Mouse (Mus musculus): Measurements from ENCODE around the gene Kpna2. TPM values are rescaled to one million over a fixed set of nuclear protein-coding genes. Genes with fewer than 3 reads are reported as not detected.
A peak's percentile ranks its signal among the peaks of the same experiment; 100 is the strongest.
"Not testable (repeated sequence)": the region's sequence is repeated elsewhere in the genome, so short reads cannot be mapped to it uniquely, and the experiment has no call there.

Kpna2 gene
- total RNA-seq (2021) = 10 to 100 TPM; 33.6 to 34.8 TPM
- polyA plus RNA-seq (2012; rRNA removed) = 6.5 and 7.0 TPM in 2 replicates
- long read RNA-seq, transcript Kpna2-201 (11 exons, 2,054 nt) = major isoform, 22 of 24 reads
- long read RNA-seq, partial matches to known transcripts = 1 of 24 reads
- long read RNA-seq, other reads (novel, unspliced or antisense) = 1 of 24 reads

DNA sequence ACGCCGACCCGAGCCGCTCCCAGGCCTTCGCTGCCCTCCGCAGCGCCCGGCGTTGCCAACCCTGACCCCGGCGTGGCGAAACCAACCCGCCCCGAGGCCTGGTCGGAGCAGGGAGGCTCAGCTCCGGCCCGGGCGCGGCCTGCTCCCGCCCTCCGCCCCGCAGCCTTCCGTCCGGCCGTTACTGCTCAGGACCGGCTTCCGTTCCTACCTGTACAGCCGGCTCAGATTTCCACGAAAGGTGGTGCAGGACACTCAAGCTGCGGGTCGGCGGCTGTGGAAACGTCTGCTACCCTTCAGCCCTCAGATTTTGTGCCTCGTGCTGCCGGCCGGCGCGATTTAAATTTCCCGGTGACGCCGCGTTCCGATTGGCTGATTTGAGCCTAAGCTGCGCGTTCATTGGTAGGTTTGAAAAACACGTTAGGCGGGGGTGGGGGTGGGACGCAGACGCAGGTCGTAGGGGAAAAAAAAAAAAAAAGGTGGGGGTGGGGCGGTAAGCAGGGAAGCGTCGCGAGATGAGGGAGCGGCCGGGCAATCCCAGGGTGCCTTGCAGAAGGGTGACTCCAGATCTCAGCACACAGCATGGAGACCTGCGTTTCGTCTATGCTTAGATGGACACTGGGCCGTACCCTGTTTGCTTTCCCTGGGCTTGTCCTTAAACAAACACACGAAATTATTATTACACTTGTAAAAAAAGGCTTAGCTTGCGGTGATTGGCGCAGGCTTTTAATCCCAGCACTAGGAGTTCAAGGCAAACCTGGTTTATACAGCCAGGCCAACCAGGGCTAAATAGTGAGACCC is at the start of gene Kpna2:
Kpna2 (minus strand) TSS at position 391 of the 798 bp plus-strand sequence.
- DNase-seq = peak; percentile 93

DNA sequence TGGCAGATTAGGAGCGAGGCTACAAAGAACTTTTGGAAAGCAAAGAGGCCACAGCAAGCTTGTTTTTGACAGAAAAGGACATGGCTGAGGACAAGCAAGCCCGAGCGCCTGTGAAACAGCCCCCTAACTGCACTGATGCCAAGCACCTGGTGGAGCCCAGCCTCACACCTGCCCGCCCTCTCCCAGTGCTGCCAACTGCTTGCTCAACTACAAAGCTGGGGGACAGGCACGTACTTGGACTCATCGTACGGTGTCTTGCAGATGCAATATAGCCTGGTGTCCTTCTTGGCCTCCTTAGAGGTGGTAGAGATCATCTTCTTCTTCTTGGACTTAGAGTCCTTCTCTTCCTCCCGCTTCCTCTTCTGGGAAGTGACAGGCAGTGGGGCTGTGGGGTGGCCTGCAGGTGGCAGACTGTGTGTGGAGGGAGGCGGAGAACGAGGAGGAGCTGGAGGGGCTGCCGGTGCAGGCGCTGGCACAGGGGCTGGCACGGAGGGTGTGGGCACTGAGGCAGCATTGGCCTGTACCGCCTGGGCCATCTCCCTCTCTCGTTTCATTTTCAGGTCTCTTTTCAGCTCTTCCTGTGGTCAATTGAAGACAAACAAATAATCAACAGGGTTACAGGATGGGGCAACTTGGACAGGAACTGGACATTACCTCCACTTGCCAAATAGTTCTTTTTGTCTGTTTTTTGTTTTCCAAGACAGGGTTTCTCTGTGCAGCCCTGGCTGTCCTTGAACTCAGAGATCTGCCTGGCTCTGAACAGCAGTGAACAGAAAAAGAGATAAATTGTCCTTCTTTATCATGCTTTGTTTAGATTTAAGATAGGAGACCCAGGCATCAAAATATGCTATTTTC is 47.7 kb upstream of the Kpna2 start:
- no peak for DNase-seq

DNA sequence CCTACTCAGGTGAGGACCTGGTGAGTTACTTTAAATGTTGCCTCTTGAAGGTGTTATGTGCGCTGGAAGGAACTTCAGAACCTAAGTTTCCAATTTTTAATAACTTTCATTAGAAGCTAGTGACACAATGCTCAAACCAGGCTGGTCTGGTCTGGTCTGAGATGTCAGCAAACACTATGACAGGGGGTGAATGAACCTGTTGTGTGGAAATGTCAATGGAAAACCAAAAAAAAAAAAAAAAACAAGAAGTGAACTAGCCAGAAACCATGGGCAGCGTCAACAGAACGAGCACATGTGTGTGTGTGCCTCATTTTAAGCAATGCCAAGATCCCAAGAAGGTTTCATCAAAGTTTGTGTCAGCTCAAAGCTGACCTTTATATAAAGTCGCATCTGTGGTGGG is 46.2 kb upstream of the Kpna2 start:
- DNase-seq = no peak

DNA sequence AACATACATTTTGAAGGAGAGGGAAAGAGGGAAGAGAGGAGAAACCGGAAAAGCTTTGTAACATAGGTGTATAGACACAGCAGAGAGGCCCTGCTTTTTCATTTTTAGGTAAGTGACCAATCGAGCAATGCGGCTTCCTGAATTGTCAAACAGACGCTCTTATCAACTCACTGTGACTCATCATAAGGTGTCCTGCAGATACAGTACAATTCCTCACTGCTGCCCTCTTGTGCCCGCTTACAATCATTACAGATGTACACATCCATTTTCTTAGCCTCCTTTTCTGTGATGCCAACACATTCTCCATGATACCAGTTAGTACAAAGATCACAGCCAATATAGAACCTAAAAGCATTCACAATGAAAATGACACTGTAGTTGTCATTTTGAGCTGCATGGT is 45.0 kb upstream of the Kpna2 start:
- DNase-seq = peak; percentile 80

DNA sequence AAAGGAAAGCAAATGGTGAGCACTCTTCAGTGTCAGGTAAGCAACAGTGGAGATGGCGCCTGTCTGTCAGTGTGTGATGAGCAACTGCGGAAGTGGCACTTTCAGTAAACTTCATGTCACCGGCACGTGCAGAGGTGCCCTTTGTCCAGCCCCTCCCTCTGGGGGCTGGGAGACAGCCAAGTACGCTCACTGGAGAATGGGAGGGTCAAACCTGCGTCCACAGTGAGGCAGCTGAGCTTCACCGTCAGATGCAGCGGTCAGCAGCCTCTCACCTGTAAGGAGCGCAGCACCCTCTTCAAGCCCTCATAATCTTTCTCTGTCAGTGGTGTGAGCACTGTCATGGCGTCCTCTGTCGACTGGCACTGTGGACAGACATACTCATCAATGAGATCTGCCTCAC is 44.0 kb upstream of the Kpna2 start:
- DNase-seq = no peak

DNA sequence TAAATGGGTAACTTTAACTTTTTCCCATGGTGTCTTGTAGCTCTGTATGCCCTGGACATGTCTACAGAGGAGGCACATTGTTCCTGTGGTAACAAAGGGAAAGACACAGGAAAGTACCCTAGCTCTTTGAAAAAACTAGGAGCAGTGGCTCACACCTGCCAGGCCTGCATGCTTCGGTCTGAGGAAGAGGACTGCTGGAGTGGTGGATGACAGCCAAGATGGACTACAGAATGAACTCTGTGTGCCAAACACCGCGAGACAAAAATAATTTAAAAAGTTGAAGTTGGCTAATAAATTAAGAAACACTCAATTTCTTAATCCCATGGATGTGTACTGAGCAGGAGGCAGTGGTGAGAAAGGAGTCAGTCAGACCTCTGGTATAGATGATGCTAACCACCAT is 42.1 kb upstream of the Kpna2 start:
- no peak for DNase-seq

DNA sequence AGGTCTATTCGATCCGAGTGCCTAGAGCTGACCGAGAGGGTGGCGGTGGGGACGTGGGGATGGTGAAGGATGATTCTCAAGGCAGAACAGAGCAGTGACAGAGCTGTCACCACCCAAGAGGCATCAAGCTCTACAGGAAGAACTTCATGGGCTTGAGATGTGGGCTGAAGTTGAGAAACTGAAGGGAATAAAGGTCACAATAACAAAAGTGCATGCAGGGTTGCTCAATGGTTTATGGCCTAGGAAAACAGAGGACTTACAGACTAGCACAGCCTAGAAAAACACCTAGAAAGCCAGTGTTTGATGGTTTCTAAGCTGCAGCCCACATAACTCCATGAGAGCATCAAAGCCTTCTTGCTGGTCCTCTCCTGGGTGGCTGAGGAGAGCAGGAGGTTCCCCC is 40.1 kb upstream of the Kpna2 start:
- no peak for DNase-seq

DNA sequence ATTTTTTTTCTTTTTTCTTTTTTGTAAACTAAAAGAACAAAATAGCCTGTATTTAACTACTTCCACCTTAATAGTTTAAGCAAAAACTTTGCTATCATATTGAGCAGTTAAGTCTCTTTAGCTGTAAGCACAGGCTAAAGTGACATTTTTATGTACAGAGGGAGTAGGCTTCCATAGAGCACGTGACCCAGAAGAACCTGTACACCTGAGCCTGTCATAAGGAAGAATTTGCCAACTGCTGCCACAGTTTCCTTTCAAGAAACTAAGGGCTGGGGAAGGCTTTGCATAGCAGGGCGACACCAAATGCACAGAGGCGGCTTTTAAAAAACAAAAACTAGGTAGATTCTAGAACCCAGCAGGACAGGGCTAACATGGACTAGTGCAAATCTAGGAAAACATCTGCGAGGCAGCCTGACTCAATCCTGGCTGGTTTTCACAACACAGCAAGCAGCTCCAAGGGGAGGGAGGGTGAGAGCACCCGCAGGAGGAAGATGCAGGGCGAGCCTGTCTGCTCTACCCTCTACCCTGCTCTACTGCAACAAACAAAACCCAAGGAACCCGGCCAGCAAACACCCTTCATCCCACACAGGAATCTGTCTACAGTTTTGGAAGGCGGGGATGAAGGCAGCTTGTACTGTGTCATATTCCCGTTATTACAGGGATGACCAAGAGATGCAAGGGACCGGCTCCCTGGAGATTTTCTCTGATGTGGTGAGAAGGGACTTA is 34.9 kb upstream of the Kpna2 start:
- no peak for DNase-seq

DNA sequence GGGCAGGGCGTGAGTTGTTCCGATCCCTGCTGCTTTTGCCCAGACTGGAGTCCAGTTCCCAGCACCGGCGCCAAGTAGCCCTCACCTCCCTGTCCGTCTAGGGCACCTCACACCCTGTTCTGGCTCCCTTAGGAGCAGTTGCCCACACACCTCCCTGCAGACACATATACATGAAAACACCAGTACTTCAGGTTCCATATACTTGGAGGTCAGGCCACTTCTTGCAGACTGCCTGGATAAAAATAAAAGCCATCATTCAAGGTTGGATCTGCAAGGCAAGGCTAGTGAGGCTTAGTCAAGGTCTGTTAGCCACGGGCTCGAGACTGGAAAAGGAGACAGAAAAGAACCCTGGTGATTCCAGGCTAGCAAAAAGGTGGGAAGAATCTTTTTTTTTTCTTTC is 32.3 kb upstream of the Kpna2 start:
- no peak for DNase-seq

DNA sequence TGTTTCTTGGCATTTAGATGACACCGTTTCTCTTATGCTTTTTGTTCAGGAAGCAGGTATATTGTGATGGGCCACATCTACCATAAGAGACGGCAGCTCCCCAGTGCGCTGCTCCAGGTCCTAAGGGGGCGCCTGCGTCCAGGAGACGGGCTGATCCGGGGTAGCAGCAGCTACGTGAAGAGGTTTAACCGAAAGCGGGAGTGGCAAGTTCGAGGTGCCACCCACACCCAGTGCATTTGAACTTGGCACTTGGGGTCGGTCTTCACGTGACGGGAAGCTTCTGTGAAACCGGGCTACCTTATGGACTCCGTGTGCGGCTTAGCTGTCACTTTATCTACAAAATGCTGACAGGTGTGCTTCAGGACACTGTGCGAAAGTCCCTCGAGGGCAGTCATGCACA is 30.2 kb upstream of the Kpna2 start:
- DNase-seq = no peak

DNA sequence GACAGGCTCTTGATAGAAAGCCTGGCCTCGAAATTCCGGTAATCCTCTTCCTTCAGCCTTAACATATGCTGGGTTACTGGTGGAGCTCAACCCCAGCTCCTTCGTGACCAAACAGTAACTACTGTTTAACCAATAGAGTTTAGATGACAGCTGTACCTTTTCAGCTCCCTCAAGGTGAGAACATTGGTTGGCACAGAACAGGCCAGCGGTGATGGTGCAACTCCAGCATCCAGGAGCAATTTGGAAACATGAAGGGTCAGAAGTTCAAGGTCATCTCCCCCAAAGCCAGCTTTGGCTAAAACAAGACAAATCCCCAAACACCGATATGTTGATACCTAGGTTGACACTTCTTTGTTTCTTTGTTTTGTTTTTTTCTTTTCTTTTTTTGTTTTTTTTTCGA is 29.4 kb upstream of the Kpna2 start:
- DNase-seq = no peak

DNA sequence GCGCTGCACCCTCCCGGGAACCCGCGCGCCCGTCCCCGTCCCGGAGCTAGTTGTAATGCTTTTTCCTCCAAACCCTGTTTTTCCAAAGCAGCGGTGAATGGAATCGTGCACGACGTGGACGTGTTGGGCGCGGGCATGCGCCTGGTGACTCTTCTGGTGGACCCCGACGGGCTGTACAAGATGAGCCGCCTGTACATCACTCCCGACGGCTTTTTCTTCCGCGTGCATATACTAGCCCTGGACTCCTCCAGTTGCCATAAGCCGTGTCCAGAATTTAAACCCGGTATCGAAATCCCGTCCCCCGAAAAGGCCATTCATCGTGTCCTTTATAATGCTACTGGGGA is 28.9 kb upstream of the Kpna2 start:
- no peak for DNase-seq

DNA sequence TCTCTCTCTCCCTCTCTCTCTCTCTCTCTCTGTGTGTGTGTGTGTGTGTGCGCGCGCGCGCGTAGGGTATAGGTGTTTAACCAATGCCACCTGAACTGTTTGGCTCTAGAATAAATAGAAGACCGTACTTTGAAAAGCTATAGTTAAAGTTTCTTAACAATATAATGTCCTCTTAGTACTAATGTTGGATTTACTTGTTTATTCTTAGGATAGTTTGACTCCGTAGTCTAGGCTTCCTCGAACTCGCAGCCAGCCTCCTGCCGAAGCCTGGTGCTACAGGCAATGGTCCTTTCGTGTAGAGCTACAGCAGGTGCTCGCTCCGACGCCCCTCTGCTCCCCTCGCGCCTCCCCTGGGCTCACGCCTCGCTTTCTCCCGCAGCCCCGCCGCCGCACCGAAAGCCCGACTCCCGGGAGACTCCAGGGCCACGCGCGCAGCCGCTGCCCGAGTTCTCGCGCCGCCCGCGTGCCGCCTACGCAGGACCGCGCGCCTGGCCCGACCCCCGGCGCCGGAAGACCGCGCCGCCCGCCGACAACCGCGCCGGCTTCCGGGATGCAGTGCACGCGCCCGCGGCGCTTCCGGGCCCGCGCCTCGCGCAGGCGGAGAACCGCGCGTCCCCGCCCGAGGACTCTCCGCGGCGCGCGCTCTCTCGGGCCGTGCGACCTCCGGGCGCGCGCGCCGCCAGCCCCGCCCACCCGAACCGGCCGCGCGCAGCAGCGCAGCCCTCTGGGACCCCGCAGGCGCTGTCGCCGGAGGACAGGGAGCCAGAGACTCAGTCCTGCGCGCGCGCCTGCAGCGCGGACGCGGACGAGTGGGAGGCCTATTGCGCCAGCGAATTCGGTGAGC is 28.3 kb upstream of the Kpna2 start:
- peak; percentile 93 for DNase-seq

DNA sequence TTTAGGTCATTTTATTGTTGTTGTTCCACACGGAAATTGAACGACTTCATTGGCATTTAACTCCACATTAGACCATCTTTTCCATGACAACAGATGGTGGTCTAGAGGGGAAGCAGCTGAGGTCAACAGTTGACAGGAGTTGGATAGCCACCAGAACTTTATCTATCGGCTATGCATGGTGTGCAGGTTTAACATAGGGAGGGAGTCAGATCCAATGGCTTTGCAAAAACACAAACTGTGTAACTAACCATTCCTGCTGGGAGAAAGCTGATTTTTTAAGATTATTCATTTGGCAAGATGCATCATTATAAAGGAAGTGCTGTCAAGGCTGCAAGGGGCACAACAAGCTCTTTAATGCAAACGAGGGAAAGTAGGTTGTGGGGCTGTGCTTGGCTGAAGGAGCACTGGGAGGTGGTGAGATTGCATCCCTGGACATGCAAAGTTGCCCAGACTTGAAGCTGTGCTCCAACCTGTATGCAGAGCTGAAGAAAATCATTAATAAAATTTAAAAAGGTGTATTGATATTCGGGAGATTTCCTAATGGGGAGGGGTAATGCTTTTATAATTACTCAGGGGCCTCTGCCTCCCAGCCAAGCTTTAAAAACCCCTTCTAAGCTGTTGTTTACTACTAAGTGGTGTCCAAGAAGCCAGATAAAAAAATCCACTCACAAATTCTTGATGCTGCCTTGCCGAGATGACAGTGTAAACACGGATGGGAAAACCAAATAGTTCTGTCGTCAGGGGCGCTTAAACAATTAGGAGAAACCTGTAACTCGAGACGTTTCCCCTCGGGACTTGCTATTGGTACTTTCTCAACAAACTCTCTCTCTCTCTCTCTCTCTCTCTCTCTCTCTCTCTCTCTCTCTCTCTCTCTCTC is 27.5 kb upstream of the Kpna2 start:
- no peak for DNase-seq

DNA sequence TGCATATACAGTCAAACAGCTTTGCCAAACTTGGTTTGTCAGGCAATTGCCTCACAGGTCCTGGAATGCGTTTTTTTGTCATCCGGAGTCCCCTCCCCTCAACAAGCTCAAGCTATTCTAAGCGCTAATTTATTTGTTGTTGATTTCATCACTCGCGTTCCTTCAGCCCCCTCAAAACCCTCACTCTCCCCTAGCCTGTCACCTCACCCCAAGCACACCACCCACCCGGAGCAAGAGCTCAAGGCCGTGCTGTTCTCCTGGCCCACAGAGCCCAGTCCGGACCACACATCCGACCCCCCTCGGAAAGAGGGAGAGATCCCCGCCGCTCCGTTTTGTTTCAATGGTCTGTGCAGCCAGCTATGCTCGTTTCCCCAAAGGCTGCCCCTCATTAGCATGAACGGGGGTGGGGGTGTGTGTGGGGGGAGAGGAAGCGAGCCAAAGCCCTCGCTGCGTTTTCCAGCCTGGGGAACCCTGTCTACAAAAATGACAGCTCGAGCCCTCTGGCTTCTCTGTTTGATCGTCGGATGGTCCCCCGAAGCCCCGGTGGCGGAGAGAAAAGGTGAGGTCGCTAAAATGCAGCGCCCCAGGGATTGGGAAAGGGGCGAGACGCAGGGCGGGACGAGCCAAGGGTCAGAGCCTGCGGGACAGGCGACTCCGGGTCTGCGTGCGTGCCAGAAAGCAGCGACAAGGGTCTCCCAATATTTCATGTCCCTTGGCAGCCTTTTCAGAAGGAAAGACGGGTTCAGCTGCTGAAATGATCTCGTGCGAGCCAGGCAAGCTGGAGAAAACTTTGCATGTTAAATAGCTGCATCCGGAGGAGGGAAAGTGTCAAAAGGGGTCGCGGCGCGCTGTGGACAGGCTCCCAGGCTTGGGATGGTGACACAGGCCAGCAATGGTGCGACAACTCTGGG is 26.3 kb upstream of the Kpna2 start, which contains the start of gene 1810010H24Rik:
1810010H24Rik (plus strand) TSS at position 271 of the 911 bp plus-strand sequence.
- peak; percentile 43 for DNase-seq

DNA sequence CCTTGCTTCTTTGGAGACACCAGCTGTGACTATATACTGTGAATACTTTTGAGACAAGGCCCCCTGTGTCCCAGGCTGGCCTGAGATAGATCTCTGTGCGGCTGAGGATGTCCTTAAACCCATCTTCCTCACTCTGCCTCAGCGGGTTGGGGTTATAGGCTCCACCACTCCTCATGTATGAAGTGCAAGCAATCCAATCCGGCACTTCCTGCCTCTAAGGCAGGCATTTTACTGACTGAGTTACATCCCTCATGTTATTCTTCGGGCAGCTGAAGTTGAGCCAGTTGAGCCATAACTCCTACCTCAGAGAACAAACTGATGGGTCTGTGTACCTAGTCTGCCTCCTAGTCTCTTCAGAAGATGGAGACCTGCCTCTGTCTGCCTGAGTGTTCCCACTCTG is 25.1 kb upstream of the Kpna2 start:
- no peak for DNase-seq

DNA sequence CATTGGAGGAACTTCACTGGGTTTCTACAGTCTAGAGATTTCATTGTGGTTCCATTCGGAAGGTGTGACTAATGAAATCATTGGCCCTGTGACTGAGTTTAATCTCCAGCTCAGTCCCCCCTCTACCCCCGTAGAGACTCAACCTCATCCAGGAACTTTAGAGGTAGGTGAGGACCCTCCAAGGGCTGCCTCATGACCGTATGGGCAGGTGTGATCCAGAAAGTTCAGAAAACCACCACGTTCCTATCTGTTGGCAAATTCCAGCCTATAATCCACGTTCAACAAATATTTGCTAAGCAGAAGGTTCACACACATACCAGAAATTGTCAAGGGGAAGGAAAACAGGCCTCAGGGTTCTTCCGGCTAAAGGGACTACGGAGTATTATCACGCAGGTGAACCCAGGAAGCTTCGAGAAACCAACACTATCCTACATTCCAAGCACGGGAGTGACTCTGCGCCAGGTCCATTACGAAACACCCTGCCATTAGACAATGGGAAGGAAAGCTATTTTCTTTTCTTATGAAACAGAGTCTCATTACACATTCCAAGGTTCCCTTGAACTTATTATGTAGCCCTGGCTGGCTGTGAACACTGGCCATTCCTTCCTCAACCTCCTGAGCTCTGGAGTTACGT is 22.8 kb upstream of the Kpna2 start:
- no peak for DNase-seq

DNA sequence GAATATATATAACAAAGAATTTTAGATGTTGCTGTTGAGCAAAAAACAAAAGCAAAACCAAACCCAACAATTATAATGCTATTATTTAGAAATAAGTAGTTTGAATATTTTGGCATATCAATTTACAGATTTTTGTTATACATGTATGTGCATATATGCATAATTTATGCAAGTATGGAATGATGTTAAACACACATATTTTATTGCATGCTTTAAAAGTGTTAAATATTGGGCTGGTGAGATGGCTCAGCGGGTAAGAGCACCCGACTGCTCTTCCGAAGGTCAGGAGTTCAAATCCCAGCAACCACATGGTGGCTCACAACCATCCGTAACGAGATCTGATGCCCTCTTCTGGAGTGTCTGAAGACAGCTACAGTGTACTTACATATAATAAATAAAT is 20.4 kb upstream of the Kpna2 start:
- DNase-seq = not testable (repeated sequence)

DNA sequence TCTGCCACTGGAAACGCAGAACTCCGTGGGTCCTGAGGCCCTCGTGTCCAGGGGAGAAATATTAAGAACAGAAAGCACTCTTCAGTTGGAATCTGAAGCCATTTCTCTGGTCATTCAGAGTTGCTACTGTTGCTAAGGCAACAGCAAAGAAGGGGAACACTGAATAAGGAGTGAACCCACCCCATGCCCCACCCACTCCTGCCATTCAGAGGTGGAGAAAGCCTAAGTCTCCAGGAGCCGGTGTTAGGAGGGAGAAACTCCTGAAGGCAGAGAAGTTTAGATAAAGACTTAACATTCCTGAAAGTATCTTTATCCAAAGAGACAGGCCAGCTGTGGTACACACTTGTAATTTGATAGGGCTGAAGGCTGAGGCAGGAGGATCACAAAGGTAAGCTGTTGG is 20.0 kb upstream of the Kpna2 start:
- DNase-seq = no peak

Data from adrenal gland, adult 2 months (tissue).